Mouse (Mus musculus) kidney, adult 2 months (tissue): Measurements from ENCODE around the gene Nprl2.

Experiments
- CTCF ChIP-seq: fragments of 200-500 bp; conservative IDR thresholded peaks from 2 replicates; pipeline ENCODE4 v1.5.1; 2011; ENCODE audit warnings: low read depth, mild to moderate bottlenecking, control low read depth, low read length, moderate library complexity, mixed read lengths; ENCODE audit not compliant: insufficient read depth, insufficient read length
- POLR2A ChIP-seq: fragments of 200-500 bp; IDR thresholded peaks from one replicate; pipeline ENCODE4 v1.6.1; 2011; ENCODE audit warnings: low read depth, low read length, control low read depth

GRCm38 (mm10) chr9:107511436-107511835 lies 30.6 kb upstream of the Nprl2 start:
- TF ChIP-seq POLR2A (no peak), CTCF (no peak)
